Mouse (Mus musculus) urinary bladder, postnatal 4 days (tissue): ENCODE data around the gene Bri3.

Source experiments
- DNase-seq, 2 experiments: peaks; one replicate each; pipeline ENCODE4 v3.0.0; 2021 to 2022; ENCODE audit warnings: low spot score in 2 of 2

The Bri3 gene

DNA sequence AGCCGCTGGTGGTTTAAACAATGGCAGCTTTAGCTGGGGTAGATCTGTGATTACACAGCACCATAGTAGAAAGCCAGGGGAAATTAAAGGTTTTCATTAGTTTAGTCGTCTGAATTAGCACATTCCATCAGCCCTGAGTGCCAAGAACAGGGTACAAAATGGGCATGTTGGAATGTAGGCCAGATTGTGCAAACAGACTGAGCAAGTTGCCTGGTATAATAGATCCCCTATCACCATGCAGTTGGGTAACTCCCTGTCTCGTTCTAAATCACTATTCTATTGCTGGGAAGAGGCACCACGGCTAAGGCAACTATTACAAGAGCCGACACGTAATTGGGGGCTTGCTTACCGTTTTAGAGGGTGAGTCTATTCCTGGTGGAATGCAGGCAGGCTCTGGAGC is 9.5 kb upstream of the Bri3 start:
- DNase-seq = no peak

DNA sequence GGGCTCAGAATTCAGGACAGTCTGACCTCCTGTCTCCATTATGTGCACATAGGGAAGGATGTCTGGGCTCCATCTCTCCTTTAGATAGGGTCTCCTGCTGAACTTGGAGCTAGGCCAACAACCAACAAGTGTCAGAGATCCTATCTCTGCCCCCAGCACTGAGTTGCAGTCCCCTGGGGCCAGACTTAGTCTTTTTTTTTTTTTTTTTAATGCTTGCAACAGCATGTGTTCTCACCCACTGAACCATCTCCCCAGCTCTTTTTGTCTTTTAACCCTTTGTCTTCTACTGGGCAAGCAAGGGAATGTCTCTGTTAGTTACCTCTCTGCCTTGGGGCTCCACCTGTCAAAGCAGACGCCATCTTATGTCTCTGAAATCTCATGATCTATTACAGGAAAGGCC is 5.3 kb upstream of the Bri3 start:
- no peak for DNase-seq

DNA sequence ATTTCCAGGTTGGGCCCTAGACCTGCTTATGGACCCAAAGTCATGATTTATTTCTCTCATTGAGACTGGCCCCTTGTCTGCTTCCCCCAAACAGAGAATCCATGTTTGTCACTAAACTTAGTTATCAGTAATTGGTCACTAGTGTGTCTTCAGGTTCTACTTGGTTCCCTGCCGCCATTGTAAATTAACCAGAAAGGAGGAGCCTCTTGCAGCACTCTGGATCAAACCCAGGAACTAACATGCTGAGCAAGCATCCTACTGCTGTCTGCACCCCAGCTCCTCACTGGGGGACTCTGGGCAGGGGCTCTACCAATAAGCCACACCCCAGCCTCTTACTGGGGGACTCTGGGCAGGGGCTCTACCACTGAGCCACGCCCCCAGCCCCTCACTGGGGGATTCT is 1.4 kb downstream of the Bri3 start:
- DNase-seq = no peak

DNA sequence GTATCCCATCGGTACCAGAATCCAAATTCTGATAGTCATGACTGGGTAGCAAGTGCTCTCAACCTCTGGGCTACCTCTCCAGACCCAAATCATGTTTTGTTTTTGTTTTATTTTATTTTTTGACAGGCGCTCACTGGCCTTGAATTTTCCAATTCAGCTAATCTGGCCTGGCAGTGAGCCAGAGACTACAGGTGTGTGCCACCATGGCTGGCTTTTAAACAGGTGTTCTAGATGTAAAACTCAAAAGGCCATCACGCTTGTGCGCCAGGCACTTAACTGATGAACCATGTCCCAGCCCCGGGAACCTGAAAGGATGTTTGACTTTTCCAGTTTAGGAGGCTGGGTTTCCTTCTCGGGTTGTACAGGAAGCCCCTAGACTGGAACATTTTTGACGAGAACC is 2.4 kb downstream of the Bri3 start:
- no peak for DNase-seq

DNA sequence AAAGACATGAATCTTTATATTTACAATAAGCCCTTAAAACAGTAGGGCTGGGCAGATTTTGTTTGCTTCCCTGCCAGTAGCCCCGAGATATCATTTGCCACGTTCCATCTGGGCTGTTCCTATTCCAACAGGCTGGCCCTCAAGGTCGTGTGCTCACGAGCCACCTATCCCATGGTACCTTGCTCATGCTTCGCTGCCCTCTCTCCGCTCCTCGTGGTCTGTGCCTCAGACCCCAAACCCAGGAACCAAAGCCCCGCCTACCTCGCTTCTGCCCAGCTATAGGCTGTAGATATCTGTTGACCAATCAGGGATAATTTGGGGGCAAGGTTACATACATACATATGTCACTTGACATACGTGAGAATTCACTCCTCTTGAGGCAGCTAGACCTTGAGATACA is 3.1 kb downstream of the Bri3 start:
- no peak for DNase-seq

DNA sequence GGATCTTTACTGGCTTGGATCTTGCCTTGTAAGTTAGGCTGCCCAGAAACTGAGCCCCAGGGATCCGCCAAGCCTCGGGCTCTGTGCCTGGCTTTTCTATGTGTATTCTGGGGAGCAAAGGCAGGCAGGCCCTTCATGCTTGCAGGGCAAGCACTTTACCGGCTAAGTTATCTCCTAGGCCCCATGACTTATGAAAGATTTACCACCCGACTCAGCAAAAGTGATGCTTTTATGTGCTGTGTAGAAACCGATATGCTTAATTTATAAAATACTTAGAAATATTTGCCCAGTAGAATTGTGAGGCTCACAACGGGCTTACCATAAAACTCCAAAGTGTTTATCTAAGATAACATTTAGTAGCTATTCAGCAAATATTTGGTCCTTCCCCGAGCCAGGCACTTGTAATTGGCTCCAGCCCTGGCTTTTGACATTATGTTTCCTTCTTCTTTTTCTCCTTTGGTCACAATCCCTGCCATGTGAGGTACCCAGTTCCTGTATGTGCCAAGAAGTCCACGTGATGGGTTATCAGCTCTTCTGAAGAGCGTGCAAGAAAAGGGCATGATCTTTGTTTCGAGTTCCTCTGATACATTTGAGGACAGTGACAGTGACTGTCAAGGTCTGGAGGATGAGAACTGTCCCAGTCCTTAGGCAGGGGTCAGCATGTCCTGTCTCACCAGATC is 3.8 kb downstream of the Bri3 start:
- DNase-seq = no peak

DNA sequence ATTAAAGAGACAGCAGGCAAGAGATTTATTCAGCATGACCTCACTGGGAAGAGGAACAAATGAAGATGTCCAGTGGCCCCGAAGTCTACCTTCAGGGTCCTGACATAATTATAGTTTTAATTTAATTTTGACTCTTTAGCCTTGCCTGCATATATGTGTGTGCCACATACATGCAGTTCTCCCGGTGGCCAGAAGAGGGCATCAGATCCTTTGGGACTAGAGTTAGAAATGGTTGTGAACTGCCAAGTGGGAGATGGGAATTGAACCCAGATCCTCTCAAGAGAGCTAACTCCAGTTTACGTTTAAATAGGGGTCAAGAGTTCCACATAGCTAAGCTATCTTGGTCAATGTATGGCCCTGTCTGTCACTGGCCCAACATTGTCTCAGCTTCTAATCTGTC is 5.6 kb downstream of the Bri3 start:
- no peak for DNase-seq

DNA sequence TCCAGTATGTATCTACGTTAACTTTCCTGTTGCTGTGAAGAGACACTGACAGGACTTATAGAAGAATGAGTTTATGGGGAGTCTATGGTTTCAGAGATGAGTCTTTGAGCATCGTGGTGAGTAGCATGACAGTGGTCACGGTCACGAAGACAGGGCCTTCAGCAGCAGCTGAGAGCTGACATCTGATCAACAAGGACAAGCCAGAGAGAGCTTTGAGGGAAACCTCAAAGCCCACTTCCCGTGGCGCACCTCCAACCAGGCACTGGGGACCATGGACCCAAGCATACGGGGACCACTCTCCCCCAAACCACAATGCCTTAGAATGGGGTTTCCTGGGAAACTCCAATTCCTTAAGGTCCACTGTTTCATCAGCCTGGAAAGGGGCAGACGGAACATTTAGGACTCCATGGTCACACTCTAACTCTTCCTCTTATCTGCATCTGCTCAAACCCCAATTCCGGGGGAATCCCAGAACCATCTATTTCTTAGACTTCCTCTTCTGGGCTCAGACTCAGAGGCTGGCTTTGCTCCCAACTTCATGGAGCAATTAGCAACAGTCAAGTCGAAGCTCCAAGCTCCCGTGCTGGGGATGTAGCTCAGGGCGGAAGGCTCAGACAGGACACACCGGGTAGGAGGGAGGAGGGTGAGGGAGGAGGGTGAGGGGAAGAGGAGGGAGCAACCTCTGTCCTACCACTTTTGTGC is 7.8 kb downstream of the Bri3 start:
- no peak for DNase-seq

DNA sequence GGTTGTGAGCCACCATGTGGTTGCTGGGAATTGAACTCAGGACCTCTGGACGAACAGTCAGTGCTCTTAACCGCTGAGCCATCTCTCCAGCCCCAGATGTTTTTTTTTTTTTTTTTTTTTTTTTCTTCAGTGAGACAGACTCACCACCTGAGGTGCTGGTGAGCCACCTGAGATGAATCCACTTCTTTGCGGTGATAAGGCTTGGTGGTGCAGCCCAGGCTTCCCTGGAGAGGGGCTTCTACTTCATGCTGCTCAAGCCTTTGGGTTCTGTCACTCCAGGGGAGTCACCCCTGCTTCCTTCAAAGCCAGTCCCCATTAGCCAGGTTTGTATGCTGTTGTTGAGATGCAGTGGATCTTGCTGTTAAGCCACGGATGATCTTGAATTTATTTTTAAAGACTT is 9.0 kb downstream of the Bri3 start:
- DNase-seq = no peak

DNA sequence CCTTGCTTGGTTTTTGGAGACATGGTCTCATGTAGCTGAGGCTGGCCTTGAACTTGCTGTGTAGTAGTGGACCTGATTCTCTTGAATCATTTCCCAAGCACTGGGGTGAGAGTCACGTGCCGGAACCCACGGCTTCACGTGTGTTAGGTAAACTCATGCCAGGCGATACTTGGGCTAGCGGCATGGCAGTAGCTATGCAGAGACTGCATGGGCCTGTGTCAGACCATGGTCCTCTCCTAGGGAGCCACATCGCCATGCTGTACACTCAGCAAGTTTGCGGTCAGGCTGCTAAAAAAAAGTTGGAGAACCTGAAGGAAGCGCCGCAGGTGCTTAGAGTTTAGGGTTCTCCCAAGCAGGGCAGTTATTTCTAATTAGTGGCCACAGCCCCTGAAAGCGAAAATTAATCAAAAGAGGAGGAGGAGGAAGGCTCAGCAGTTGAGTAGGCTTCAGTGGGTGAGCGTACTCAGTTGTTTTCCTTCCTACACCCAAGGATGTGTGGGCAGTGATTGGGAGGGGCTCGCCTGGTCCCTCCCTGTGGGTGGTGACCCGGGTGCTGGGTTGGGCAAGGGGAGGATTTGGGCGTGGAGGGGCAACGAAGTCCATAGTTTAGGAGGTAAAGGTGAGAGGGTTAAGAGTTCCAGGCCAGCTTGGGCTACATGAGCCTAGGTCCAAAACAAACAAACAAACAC is 10.0 kb downstream of the Bri3 start:
- peak; percentile 66 to 70 for DNase-seq

DNA sequence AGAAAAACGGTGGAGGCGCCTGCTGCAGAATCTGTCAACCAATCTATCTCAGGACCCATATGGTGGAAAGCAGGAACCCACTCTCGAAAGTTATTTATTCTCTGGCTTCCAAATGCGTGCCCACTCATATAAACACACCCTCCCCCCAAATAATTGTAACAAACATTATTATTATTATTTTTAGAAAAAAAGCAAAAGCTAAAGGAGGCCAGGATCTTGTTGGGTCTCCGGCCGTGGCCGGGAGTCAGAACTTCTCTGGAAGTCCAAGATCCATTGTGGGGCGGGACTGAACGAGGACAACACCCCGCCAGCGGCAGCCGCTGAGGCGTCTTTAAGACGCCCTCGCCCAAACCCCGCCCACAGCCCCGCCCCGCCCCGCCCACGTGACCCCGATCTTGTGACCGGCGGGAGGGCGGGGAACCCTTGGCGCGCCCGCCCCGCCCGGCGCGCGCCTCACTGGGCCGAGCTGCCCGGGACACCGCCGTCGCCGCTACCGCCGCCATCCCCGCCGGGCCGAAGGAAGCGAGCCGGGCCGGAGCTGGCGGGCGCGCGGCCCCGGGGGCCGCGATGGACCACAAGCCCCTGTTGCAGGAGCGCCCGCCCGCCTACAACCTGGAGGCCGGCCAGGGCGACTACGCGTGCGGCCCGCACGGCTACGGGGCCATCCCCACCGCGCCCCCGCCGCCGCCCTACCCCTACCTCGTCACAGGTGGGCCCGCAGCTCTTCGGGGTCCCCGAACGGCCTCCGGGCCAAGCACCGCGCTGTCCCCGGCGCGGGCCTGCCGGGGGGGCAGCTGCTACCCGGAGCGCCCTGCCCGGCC is 10.8 kb downstream of the Bri3 start:
- DNase-seq = peak; percentile 82 to 85

DNA sequence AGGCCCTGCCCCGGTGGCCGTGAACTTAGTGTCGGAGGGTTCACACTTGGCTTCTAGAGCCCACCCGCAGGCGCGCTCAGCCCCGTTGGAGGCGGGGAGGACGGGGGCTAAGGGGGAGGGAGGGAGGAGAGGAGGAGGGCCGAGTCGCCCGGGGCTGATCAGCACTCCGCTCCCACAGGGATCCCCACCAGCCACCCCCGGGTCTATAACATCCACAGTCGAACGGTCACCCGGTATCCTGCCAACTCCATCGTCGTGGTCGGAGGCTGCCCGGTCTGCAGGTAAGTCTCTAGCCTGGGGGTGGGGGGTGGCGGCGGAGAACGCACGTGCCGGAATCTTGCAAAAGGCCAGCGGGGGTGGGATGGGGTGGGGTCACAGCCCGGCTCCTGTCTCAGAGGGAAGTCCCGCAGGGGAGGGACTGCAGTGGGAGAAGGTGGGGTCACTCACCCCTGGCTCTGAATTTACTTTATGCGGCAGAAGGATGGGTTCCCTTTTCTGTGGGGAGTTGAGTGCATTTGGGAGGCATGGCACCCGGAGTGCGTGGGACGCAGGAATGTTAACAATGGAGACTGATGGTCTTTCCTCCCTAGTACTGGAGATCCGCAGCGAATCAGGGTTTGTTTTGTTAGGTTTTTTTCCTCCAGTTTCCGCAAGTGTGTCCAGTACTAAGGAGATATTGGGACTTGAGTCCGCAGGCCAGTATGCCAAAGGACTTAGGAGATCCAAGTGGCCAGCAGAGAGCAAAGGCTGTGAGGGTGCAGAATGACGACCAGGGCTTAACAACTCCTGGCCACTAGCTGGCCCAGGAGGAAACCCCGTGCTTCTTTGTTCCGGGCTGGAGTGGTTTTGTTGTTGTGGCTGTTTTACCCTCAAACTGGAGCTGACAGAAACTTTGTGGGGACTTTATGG is 11.6 kb downstream of the Bri3 start:
- DNase-seq = peak; percentile 52 to 63

DNA sequence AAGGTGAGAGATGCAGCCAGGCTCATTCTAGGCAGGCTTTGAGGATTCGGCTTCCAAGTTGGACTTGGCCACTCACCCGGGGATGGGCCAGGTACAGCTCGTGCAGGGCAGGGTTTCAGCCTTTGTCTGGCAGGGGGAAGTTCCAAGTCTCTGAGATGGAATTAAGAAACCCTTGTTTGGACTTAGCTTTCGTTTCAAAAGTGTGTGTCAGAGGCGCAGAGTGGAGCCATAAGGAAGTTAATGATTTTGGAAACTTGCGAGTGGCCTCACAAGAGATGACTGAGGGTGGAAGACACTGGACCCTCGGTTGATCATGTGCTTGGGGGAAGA is 12.3 kb downstream of the Bri3 start:
- DNase-seq = no peak

DNA sequence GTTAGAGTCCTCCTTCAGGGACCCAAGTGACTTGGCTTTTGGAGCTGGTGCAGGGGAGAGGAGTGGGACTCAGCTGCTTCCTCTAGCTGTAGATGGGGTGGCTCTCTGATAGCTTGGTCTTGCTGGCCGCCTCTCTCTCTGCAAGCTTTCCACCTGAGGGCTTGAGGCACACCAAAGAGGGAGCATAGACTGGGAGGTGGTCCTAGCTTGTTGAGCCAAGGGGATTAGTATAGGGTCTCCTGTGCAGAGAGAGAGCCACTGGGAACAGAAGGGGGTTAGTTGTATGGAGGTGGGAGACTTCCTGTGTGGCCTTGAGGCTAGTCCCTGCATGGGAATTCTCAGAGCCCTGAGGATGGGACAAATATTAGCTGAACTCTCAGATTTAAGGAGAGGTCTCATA is 12.7 kb downstream of the Bri3 start:
- DNase-seq = no peak

DNA sequence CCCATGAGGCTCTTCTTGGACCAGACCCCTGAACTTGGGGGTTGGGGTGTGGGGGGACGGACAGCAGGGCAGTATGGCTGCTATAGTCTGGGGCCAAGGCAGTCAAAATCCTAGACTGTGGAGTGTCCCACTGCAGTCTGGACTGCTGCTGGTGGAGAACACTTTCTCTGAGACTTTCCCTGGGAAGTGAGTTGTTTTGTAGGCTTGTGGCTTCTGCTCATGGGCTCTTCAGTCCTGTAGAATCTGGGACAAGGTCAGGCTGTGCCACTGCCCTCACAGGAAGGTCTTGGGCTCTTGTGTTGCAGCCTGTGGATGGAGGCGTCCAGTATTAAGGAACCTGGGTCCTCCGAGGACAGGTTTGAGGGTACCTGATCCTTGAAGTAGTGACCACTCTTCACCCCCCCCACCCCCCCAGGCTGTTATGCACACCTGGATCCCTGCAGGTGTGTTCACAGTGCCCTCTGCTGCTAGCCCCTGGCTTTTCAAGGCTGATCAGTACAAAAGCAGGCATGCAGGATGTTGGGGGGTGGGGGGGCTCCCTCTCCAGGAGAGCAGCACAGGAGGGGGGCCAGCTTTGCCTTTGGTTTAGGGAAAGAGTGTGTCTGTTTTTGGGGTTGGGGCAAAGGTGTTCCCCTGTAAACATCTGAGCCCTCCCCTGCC is 13.3 kb downstream of the Bri3 start:
- no peak for DNase-seq

DNA sequence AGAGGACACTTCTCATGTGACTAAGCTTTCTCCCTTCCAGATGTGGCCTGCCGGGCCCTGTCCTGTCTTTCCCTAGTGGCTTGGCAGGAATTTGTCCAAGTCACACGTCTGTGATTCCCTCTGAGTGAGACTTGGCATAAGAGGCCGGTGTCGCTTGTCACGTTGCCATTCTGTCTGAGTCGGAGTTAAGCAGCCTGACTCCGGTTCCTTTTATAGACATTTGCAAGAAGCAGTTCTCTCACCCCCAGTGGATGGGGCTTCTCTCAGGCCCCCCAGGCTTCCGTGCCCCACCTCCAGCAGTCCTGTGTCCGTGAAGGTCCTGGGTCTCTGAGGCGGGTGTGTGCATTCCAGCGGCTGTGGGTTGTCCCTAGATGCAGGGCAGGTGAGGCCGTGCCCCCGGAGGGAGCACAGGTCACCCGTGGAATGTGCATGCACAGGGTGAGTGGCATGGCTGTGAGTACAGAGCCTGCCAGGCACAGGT is 13.9 kb downstream of the Bri3 start:
- no peak for DNase-seq

DNA sequence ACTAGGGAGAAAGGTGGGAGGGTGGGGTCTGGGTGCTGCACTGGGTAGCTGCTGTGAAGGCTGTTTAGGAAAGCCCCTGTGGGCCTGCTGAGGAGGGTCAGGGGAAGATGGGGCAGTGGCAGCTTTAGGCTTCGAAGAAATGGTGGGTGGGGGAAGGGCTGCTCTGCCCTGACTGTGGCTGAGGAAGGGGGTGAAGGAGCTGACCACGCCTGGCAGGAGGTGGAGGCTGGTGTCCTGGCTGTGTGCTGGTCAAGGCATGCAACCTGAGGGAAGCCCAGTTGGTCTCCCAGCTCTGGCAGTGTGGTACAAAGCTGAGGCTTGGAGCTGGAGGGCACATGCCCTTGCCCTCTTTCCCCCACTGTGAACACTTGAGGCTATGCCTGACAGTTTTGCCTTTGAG is 14.4 kb downstream of the Bri3 start:
- no peak for DNase-seq

DNA sequence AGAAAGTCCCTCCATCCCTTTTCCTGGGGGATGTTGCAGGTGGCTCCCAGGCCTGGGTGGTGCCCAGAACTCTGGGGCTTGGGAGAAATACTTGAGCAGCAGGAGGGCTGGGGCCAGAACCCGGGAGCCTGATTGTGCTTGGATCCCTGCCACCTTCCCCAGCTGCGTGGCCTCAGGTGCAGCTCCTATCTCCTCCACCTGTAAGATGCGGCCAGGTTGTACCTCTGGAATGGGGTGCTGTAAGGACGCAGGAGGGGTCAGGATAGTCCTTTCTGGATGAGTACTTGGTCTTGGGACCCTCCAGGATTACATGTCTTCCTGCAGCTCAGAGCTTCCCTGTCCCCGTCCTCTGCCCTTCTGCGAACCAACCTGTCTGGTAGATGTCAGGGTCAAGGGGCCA is 15.0 kb downstream of the Bri3 start:
- no peak for DNase-seq

DNA sequence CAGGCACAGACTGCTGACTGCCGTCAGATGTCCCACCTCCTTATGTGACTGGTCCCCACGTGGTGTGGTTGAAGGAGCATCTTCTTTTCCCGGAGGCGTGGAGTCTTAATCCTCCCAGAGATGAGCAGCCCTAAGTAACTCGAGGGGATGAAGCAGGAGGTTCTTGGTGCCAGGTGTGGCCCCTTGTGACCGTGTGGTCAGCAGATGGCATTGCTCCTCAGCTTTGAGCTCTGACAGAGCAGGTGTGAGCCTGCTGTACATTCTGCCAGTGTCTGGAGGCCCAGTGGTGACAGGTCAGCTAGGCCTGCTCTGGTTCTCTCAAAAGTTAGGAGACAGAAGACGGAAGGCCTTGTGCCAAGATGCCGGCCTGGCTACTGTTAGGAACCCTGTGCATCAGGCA is 16.2 kb downstream of the Bri3 start:
- DNase-seq = no peak

DNA sequence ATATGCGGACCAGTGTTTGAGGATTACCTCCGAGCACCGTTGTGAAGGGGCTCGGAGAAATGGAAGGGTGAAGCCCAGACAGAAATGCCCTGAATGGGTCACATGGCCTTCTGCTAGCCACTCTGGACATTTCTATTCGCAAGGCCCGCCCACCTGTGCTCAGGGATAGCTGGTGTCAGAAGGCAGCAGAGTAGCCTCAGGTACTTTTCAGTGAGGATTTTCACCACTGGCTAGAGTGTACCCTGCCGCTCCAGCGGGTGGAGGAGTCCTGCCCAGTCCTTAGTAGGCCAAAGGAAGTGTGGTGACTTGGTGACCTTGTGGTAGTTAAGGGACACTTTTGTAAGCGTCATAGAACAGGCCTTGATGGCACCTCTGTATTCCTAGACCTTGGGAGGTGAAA is 17.1 kb downstream of the Bri3 start:
- no peak for DNase-seq

DNA sequence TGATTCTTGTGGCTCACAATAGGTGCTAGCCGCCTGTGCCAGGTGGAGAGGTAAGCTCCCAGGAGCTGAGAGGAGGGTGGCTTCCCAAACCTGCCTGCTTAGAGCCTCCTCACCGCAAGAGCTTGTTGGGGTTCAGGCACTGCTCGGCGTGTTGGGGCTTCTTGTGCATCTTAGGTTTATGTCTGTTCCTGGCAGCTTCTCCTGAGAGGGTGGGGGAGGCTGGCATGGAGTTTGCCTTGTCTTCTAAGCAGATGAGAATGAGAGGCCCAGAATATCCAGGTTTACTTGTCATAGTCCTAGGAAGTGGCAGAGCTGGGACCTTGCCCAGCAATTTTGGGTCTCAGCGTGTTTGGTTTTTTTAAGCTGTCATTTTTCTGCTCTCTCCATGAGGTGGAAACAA is 17.6 kb downstream of the Bri3 start:
- no peak for DNase-seq
